Mouse (Mus musculus) embryo, embryonic 10.5 days (tissue): Measurements from ENCODE around the gene Nkx1-1.

Experiments used
- DNase-seq: peaks from one replicate; pipeline ENCODE4 v3.0.0-alpha.2; 2015; ENCODE audit warnings: low spot score

The Nkx1-1 gene

DNA sequence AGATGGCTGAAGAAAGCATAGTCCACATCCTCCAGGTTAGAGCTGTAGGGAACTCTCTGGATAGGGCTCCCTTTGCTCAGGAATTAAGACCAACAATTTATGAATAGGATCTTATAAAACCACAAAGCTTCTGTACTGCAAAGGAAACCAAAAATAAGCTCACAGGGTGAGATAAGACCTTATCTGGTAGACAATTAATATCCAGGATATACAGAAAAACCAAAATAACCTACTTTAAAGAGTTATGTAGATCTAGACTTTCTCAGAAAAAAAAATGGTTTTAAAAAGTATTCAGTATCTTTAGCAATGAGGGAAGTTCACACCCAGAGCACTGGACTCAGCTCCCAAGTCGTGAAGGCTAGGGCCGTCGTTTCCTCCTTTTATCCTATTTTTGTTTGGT is 13.5 kb downstream of the Nkx1-1 start:
- DNase-seq, result no peak

DNA sequence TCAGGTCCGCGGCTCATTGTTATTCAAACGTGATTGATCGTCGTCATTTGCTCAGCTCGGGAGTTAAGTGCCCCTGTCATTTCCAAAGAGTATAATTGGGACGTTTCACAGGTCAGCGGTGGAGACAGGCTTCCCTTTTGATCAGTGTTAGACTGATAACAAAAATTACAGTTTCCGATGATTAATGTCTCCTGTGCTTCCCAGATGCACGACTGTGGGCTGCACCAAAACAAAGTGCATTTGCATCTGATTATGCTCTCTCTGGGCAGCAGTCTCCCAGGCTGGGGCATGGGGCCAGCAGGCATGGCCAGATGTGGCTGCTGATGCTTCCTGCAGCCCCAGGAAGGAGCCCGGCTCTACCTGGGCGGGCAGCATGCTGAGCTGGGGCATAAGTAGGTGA is 33.0 kb downstream of the Nkx1-1 start:
- DNase-seq, result no peak

DNA sequence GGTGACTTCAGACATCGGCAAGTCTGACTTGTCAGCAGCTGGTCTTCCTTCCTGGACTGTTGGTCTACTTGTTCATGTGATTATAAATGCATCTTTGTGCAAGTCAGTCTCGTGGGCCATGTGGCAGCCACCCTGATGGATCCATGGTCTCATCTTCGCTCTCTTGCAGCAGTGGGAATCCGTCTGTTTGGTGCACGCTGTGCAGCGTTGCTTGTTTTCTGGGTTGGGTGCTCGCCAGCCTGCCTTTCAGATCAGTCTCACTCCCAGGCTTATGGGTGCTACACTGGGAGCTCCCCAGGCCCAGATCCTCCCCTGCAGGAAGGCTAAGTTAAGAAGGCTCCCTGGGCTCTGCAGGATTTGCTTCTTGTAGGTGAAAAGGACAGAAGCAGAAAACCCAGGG is 36.9 kb downstream of the Nkx1-1 start:
- no peak for DNase-seq

DNA sequence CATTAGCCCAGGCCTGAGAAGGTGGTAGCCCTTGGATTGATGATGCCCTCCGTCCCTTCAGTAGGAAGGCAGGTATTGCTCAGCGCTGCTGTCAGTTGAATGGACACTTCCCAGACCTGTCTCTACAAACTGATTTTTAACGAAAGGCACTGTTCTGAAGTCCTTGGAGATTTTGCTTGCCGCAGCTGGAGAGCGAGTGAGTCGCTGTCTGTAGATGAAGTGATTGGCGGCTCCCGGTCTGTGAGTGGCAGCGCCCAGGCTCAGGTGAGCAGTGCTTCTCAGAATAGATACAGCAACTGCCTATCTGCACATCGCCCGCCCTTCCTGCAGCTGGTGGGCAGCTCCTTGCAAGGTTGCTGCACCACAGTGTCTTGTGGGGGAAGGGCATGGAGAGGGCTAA is 38.1 kb downstream of the Nkx1-1 start:
- no peak for DNase-seq

DNA sequence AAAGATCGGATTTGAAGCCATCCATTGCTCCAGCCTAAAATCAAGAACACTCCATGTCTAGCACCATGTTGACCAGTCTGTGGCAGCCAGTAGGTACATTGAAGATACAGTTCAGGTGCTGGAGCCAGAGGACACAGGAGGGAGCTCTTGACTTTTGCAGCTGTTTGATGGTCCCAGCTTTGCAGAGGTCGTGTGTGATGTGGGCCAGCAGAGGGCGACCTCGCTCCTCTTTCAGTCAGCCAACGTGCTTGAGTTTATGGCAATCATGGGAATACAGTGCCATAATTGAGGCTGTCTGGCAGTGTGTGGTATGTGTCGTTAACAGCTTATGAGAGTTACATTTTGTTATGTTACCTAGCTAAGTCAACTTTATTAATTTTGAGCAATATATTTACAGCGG is 40.0 kb downstream of the Nkx1-1 start:
- DNase-seq, result peak; percentile 88

DNA sequence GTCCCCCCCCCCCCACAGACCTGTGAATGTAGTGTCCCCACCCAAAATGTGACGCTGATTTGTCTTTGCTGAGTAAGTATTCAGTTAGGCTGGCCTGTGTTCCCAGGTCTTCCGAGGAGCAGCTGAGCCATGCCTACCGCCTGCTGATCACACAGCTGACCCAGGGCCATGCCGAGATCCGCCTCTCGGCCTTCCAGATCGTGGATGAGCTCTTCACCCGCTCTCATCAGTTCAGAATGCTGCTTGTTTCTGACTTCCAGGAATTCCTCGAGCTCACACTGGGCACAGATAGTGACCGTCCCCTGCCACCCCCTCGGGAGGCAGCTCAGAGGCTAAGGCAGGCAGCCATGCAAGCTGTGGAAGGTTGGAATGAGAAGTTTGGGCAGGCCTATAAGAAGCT is 46.2 kb downstream of the Nkx1-1 start:
- no peak for DNase-seq
